Mouse (Mus musculus) kidney, embryonic 16.5 days (tissue): ENCODE data around the gene Vgll4. TPM values are rescaled to one million over a fixed set of nuclear protein-coding genes. Genes with fewer than 3 reads are reported as not detected.
"Not testable (repeated sequence)": the region's sequence is repeated elsewhere in the genome, so short reads cannot be mapped to it uniquely, and the experiment has no call there.

ENCODE experiments used
- ATAC-seq: fragments of 200-750 bp; cut with Nextera tagmentation; 2 replicates; pipeline ENCODE4 v1.8.0; 2017; ENCODE audit warnings: moderate TSS enrichment; ENCODE audit not compliant: low FRiP score, low TSS enrichment
- H3K27ac ChIP-seq: fragments of 300-500 bp; sonication (generic); 2 replicates; pipeline ENCODE4 v1.5.1; 2014; ENCODE audit warnings: low read length
- H3K27me3 ChIP-seq: fragments of 300-500 bp; sonication (generic); 2 replicates; pipeline ENCODE4 v1.6.1; 2014; ENCODE audit warnings: low read length, control low read depth, mixed read lengths; ENCODE audit not compliant: insufficient read depth
- H3K36me3 ChIP-seq: fragments of 300-500 bp; sonication (generic); 2 replicates; pipeline ENCODE4 v1.6.1; 2014; ENCODE audit warnings: low read length, control low read depth, mixed read lengths; ENCODE audit not compliant: insufficient read depth
- H3K4me1 ChIP-seq: fragments of 300-500 bp; sonication (generic); 2 replicates; pipeline ENCODE4 v1.6.1; 2014; ENCODE audit warnings: low read length, control low read depth, mixed read lengths; ENCODE audit not compliant: insufficient read depth
- H3K4me2 ChIP-seq: fragments of 300-500 bp; sonication (generic); replicated peaks from 2 replicates; pipeline ENCODE4 v1.6.1; 2014; ENCODE audit warnings: low read depth, low read length
- H3K4me3 ChIP-seq: fragments of 300-500 bp; sonication (generic); 2 replicates; pipeline ENCODE4 v1.5.1; 2014; ENCODE audit warnings: mild to moderate bottlenecking, low read length
- H3K9ac ChIP-seq: fragments of 300-500 bp; sonication (generic); replicated peaks from 2 replicates; pipeline ENCODE4 v1.6.1; 2014; ENCODE audit warnings: low read length
- H3K9me3 ChIP-seq: fragments of 300-500 bp; sonication (generic); 2 replicates; pipeline ENCODE4 v1.6.1; 2016; ENCODE audit warnings: low read length, control low read depth
- WGBS: fragments of 180-500 bp; shearing (Covaris S2); extraction: QIAGEN DNeasy Blood & Tissue Kit; methylation state at CpG from one replicate; pipeline ENCODE4 v1.1.7; 2014; 5-methylcytosine and 5-hydroxymethylcytosine counted together
- polyA plus RNA-seq: library from polyadenylated mRNA; unstranded; fragments of >200 nt; fragmentation: Nextera tagmentation; extraction: Ambion mirVana; gene quantifications from 2 replicates; pipeline ENCODE4 v1.2.1, GENCODE M21; 2015

Vgll4 gene
- polyA plus RNA-seq, 1 experiment from 2014 or later: 114 TPM

DNA sequence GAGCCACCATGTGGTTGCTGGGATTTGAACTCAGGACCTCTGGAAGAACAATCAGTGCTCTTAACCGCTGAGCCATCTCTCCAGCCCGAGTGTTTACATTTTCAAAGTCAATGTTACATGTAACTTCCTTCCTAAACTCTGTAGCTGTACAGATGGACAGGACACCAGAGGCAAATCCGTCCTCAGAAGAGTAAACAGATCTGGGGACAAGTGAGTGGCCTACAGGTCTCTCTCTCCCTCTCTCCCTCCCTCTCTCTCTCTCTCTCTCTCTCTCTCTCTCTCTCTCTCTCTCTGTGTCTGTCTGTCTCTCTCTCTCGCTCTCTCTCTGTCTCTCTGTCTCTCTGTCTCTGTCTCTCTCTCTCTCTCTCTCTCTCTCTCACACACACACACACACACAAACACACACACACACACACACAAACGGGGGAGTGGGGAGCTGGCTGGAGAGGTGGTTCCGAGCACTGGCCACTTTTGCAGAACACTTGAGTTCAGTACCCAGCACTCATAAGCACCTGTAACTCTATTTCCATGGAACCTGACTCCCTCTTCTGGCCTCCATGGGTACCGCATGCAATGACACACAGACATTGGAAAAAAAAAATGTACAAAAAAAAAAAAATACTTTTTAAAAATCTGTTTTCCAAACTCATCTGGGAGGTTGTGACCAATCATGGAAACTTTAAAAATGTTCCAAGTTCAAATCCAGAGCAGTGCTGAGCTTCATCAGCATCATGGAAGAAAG, 47.3 kb downstream of the Vgll4 start:
- H3K4me3 ChIP-seq, H3K9ac ChIP-seq, H3K27ac ChIP-seq, H3K9me3 ChIP-seq, H3K27me3 ChIP-seq, H3K4me2 ChIP-seq, H3K36me3 ChIP-seq, ATAC-seq: not testable (repeated sequence)
- H3K4me1 ChIP-seq: peaks cover 28% of the 10 kb centered on the region
- 72% methylated on average over 7 of the region's 7 CpGs for WGBS

DNA sequence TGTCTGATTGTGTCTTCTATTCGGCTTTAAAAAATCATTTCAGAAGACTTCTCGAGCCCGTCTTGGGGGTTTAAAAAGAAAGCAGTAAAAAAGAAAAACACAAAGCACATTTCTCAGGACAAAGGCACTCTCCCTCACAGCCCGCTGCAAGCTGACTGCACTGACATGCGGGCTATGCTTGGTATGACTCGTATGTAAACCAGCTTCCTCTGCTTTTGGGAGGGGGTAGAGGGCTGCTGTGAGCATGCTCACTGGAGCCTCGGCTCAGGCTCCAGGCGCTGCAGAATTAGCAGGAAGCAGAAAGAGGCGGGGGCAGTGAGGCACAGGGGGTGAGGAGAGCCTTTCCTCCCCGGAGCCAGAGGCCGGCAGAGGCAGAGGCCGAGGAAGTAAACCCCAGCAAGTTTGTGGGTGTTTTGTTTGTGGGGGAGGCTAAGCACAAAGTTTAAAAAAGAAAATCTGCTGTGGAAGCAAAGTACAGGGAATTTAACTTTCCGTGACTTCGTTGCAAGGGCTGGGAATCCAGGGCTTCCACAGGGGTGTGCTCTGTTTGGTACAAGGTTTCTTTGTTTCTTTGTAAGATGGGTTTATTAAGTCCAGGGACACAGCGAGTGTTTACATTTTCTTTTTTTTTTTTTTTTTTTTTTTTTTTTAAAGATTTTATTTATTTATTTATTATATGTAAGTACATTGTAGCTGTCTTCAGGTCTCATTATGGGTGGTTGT, 48.0 kb downstream of the Vgll4 start:
- ATAC-seq: peak; percentile 96
- H3K27me3 ChIP-seq: no peaks in the 10 kb centered on the region
- peak overlapping the region; percentile 94 for H3K9ac ChIP-seq
- whole genome bisulfite sequencing: 1% methylated on average over 15 of the region's 15 CpGs
- H3K9me3 ChIP-seq: peaks cover under 1% of the 10 kb centered on the region; the same call in 1 of the 2 replicates
- H3K27ac ChIP-seq: peak overlapping the region; percentile 95
- peak overlapping the region; percentile 71 for H3K4me3 ChIP-seq
- H3K36me3 ChIP-seq: no peaks in the 10 kb centered on the region; the same call in 1 of the 2 replicates
- H3K4me2 ChIP-seq: peak overlapping the region; percentile 75
- H3K4me1 ChIP-seq: peaks cover 35% of the 10 kb centered on the region

- WGBS: under 1% methylated on average over 17 of the region's 17 CpGs
- H3K4me3 ChIP-seq: peak overlapping the region; percentile 71
- peaks cover 41% of the 10 kb centered on the region for H3K4me1 ChIP-seq
- no peaks in the 10 kb centered on the region for H3K9me3 ChIP-seq
- peak overlapping the region; percentile 94 for H3K9ac ChIP-seq
- H3K27me3 ChIP-seq: no peaks in the 10 kb centered on the region
- no peaks in the 10 kb centered on the region; the same call in 1 of the 2 replicates for H3K36me3 ChIP-seq
- peak overlapping the region; percentile 75 for H3K4me2 ChIP-seq
- ATAC-seq: no peak
- H3K27ac ChIP-seq: peak overlapping the region; percentile 95
Observed at GRCm38 (mm10) chr6:114920523-114921445, 49.0 kb downstream of the Vgll4 start.

- peak overlapping the region; percentile 71 for H3K4me3 ChIP-seq
- no peak for ATAC-seq
- H3K4me2 ChIP-seq: peak overlapping the region; percentile 75
- peak overlapping the region; percentile 94 for H3K9ac ChIP-seq
- WGBS: 5% methylated on average over 9 of the region's 9 CpGs
- H3K27me3 ChIP-seq: no peaks in the 10 kb centered on the region
- H3K9me3 ChIP-seq: no peaks in the 10 kb centered on the region
- H3K36me3 ChIP-seq: no peaks in the 10 kb centered on the region; the same call in 1 of the 2 replicates
- peaks cover 49% of the 10 kb centered on the region for H3K4me1 ChIP-seq
- H3K27ac ChIP-seq: peak overlapping the region; percentile 95
Observed at GRCm38 (mm10) chr6:114919670-114920313, 50.0 kb downstream of the Vgll4 start.

DNA sequence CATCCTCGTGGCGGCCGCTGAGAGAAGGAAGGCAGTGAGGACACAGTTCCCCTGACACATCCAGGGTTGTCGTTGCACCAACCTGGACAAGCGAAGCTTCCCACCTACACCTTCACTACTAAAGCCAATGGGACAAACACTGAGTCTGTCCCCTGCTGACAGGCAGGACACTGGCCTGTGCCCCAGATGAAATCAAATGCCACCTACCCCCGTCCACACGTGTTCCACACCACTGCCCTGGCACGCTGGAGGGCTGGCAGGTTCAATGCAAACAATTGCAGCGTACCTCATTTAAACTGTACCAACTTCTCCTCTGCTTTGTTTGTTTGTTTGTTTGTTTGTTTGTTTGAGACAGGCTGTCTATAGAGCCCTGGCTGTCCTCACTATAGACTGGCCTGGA, 50.8 kb downstream of the Vgll4 start:
- peak overlapping the region; percentile 95 for H3K27ac ChIP-seq
- peaks cover 57% of the 10 kb centered on the region for H3K4me1 ChIP-seq
- WGBS: 38% methylated on average over 9 of the region's 9 CpGs
- no peaks in the 10 kb centered on the region for H3K9me3 ChIP-seq
- H3K4me3 ChIP-seq: peak overlapping the region; percentile 71
- H3K36me3 ChIP-seq: no peaks in the 10 kb centered on the region; the same call in 1 of the 2 replicates
- H3K9ac ChIP-seq: peak overlapping the region; percentile 94
- no peak for ATAC-seq
- H3K4me2 ChIP-seq: peak overlapping the region; percentile 75
- no peaks in the 10 kb centered on the region for H3K27me3 ChIP-seq

GRCm38 (mm10) chr6:114917770-114918635, 51.8 kb downstream of the Vgll4 start:
- Histone ChIP-seq H3K27ac (peak overlapping the region; percentile 95), H3K9ac (peak overlapping the region; percentile 51), H3K9me3 (no peaks in the 10 kb centered on the region), H3K36me3 (no peaks in the 10 kb centered on the region; the same call in 1 of the 2 replicates), H3K4me3 (peak overlapping the region; percentile 71), H3K27me3 (no peaks in the 10 kb centered on the region), H3K4me1 (peaks cover 67% of the 10 kb centered on the region), H3K4me2 (peak overlapping the region; percentile 75)
- no peak for ATAC-seq
- WGBS: 42% methylated on average over 14 of the region's 14 CpGs

DNA sequence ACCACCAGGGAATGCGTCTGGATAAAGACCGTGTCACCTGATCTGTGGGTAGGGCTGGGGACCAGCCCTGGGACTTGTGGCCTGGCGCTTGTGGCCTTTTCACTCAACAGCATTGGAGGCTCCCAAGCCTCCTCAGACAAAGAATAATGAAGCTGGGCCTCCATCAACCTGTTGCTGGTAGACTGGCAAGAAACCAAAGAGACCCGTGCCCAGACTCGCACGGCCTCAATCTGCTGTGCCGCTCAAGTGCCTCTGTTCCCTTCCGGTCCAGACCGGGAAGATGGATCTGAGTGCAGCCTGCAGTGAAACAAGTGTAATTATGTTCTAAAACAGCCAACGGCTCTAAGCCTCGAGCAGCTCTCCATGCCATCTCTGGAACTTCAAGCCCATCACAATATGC, 52.7 kb downstream of the Vgll4 start:
- 22% methylated on average over 11 of the region's 11 CpGs for WGBS
- peak overlapping the region; percentile 71 for H3K4me3 ChIP-seq

GRCm38 (mm10) chr6:114916715-114916992, 53.1 kb downstream of the Vgll4 start:
- peak overlapping the region; percentile 22 for H3K4me3 ChIP-seq
- no peak for ATAC-seq
- no peaks in the 10 kb centered on the region; the same call in 1 of the 2 replicates for H3K36me3 ChIP-seq
- H3K4me1 ChIP-seq: peaks cover 76% of the 10 kb centered on the region
- no peaks in the 10 kb centered on the region for H3K9me3 ChIP-seq
- peak overlapping the region; percentile 75 for H3K4me2 ChIP-seq
- WGBS: 0% methylated on average over 5 of the region's 5 CpGs
- 0 out of 2 replicates have a peak overlapping the region, but pooled peaks have one; percentile 43 for H3K9ac ChIP-seq
- peak overlapping the region; percentile 95 for H3K27ac ChIP-seq
- no peaks in the 10 kb centered on the region for H3K27me3 ChIP-seq

More for the DNA sequence above, 52.7 kb downstream of the Vgll4 start:
- Histone ChIP-seq H3K36me3 (no peaks in the 10 kb centered on the region; the same call in 1 of the 2 replicates), H3K27ac (peak overlapping the region; percentile 95), H3K4me1 (peaks cover 76% of the 10 kb centered on the region), H3K9ac (peak overlapping the region; percentile 49; the same call in 1 of the 2 replicates), H3K4me2 (peak overlapping the region; percentile 75), H3K9me3 (no peaks in the 10 kb centered on the region), H3K27me3 (no peaks in the 10 kb centered on the region)
- no peak for ATAC-seq
